Mouse (Mus musculus) T-helper 1 cell (primary cell): ENCODE measurements at regions not wholly inside any gene's neighbourhood (a gene's known extent, or its start where the extent isn't known, plus 50 kb on each side); places are given as distances from the start of the nearest gene placed in this dataset.

Experiments
- in situ Hi-C: fragments of 300-600 bp; cut with MboI, MseI; formaldehyde crosslinking; loops from one replicate; pipeline ENCODE4 v1.15.1; 2025; ENCODE audit warnings: high pct_unique_total_duplicates

GRCm38 (mm10) chr16:47081896-47082295, 583.6 kb upstream of the Nectin3 start:
- in situ Hi-C loops = no loop called here

GRCm38 (mm10) chr16:47080330-47080729, 582.0 kb upstream of the Nectin3 start:
- in situ Hi-C loops = no loop called here

- in situ Hi-C loops = no loop called here
These were observed 561.1 kb upstream of the Nectin3 start for GRCm38 (mm10) chr16:47059293-47059963.

DNA sequence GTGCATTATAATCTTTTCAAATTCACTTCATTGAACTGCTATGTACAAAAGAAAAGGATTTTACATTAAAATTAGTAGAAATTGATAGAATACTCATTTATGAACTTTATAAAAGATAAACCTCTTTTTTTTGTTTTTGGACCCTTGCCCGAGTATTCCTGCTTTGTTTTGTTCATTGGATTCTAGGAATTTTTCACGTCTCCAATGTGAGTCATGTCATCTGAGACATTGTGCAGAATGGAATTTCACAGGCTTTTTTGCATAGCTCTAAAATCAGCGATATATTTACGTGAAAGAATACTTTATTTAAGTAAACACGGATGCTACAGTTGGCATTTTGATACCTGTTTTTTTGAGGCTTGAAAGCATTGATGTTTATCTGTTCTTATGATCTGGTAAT, 560.5 kb upstream of the Nectin3 start:
- in situ Hi-C loops = no loop called here

DNA sequence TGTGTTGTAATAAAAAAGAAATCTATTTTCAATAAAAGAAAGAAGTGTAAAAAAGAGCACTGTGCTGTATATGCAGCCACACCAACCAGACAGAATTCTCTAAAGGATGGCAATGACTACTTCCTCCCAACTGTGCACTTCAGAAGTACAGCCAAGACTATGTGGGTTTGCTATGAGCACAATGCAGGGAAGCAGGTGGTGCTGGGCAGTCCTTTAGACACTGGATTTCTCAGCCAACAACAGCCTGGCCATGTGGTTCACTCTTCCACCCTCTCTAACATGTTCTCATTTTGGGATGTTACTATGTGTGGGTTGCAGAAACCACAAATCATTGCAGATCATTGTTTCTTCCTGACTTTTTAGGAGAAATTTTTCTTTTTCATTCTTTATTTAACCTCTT, 527.6 kb upstream of the Nectin3 start:
- in situ Hi-C loops = no loop called here

- in situ Hi-C loops = no loop called here
These were observed 519.2 kb upstream of the Nectin3 start for GRCm38 (mm10) chr16:47017486-47017885.

GRCm38 (mm10) chr16:46982910-46983600, 484.7 kb upstream of the Nectin3 start:
- in situ Hi-C loops = no loop called here

GRCm38 (mm10) chr16:46982272-46982909, 484.1 kb upstream of the Nectin3 start:
- in situ Hi-C loops = no loop called here

DNA sequence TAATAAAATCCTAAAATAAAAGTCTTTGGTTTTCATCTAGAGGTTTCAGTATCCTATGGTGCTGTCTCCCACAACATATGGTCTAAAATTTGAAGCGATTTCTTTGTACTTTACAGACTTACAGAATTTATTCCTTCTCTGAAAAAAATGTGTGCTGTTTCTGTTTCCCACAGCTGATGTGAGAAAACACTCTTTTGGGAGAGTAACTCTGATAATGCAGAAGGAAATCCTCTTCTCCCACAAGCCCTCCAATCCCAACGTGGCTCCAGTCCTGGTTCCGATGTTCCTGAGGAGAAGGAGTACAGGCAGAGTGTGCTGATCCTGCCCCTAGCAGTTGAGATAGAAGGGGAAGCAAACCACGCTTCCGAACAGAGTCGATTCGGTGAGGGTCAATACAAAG, 467.4 kb upstream of the Nectin3 start:
- in situ Hi-C loops = no loop called here

GRCm38 (mm10) chr16:46956990-46957389, 458.7 kb upstream of the Nectin3 start:
- in situ Hi-C loops = no loop called here

- in situ Hi-C loops = no loop called here
These were observed 427.7 kb upstream of the Nectin3 start for GRCm38 (mm10) chr16:46926060-46926459.

- in situ Hi-C loops = no loop called here
These were observed 396.4 kb upstream of the Nectin3 start for GRCm38 (mm10) chr16:46894576-46895203.

DNA sequence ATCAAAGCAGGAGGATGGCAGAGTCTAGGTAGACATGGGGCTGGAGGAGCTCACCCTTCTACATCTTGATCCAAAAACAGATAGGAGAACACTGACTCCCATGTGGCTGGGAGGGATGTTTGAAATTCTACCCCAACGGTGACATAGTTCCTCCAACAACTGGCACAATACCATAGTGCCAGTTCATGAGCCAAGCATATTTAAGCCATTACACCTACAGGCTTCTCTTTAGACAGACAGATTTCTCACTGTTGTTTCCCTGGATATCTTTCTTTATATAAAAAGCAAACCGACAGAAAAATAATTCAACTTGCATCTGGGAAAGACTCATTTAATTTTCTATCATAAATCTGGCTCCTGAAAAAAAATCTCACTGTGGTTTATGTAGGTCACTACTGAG, 380.4 kb upstream of the Nectin3 start:
- in situ Hi-C loops = no loop called here

DNA sequence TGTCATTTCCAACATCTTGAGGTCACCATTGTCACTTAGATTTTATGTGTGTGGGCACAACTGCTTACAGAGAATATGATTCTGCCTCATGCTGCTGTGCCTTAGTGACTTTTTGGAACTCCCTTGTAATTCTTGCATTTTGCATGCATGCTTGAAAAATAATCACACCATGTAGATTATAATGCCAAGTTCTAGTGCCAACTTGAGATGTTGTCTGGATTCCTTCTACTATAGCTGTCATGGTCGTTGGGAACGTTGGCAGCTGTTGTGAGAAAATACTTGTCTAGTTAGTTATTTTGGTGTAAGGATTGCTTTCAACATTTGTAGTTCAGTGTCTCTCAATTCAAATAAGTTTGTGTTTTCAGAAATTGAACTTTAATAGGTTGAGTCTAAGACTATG, 365.6 kb upstream of the Nectin3 start:
- in situ Hi-C loops = no loop called here

GRCm38 (mm10) chr16:46849534-46849933, 351.2 kb upstream of the Nectin3 start:
- in situ Hi-C loops = no loop called here

- in situ Hi-C loops = no loop called here
These were observed 350.4 kb upstream of the Nectin3 start for GRCm38 (mm10) chr16:46848755-46849154.

- in situ Hi-C loops = no loop called here
These were observed 349.5 kb upstream of the Nectin3 start for GRCm38 (mm10) chr16:46847707-46848356.

DNA sequence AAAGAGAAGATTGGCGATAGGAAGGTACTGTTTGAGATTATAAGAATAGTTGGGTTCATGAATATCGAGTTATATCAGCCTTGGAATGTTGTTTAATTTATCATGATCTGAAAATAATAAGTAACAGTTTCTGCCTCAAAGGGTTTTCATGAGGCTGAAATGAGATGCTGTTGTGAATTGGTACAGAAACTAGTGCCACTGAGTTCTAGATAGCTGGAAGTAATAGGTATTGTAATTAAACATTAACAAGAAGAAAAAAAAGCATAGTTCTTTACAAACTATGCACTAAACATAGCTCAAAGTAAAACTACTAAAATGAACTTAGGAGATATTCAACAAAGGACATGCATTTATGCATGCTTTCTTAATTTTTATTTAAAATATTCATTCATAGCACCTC, 342.9 kb upstream of the Nectin3 start:
- in situ Hi-C loops = no loop called here

GRCm38 (mm10) chr16:46840764-46841163, 342.4 kb upstream of the Nectin3 start:
- in situ Hi-C loops = no loop called here

DNA sequence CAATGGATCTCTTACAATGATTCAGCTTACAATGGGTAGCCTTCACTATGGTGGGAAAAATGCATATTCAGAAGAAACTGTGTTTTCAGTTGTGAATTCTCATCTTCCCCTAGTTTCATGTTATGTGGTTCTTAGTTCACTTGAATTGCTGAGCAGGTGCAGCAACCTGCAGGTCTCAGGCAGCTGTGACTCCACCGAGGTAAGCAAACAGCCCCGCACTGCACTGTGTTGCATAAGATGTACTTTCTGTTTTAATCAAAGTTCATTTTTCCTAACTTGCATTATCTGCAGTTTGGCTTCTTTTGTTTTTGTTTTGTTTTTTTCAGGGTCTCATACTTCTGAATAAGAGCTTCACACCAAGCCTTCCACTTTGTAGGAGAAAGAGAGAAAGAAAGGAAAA, 326.8 kb upstream of the Nectin3 start:
- in situ Hi-C loops = no loop called here

GRCm38 (mm10) chr16:46822753-46823152, 324.4 kb upstream of the Nectin3 start:
- in situ Hi-C loops = no loop called here

DNA sequence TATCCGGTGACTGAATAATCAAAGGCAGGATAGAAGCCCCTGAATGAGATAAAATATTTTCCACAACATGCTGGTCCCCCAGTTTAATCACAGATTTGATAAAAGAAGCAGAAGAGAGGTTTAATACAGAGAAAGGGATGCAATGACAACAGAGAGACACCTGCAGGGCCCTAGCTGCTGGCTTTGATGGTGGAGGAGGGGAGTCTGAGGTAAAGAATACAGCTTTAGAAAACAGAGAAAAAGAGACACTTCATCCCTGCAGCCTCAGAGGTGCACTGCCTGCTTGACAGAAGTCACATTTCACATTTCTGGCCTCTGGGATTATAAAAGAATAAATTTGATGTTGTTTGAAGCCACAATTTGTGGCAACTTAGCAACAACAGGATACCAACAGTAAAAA, 319.9 kb upstream of the Nectin3 start:
- in situ Hi-C loops = no loop called here
